10 mouse cellular contexts compared by ENCODE assay signal in genomic region chr6:142530378-142530777, GRCm38 (mm10). TPM values are rescaled to one million over a fixed set of nuclear protein-coding genes. Genes with fewer than 3 reads are reported as not detected.
DNase-seq lines count a peak whose midpoint lies in the region; ATAC-seq and TF ChIP-seq lines count a peak whose summit lies in the region.
"Had no signal": no experiment of that assay in that cellular context is flagged by ENCODE, and none has a peak within 500 bp of the region (broad histone marks: within the 10 kb centered on the region; RNA-seq: fewer than 3 reads in every experiment).

No protein-coding gene starts in this region.

- no peaks in the 10 kb centered on the region for H3K9me3 ChIP-seq in heart, postnatal 0 days (replicated peaks; ENCODE audit: control insufficient read depth, low read length)
- no peaks in the 10 kb centered on the region for H3K9me3 ChIP-seq in forebrain, embryonic 14.5 days (replicated peaks; ENCODE audit: control insufficient read depth, low read length)

- no peak for DNase-seq in heart, postnatal 0 days (ENCODE audit: low spot score)
- DNase-seq in heart, adult 8-10 months (ENCODE audit: low spot score): no peak
- peak; percentile 6 for DNase-seq in c-Kit-positive CD71-positive TER-119-negative erythroid progenitor cells, embryonic 14.5 days (ENCODE audit: low read depth)
- DNase-seq in kidney, postnatal 25 days: peak; percentile 35 to 40
- peak; percentile 28 for DNase-seq in lung, postnatal 36 days
- no peak for DNase-seq in forebrain, embryonic 14.5 days (ENCODE audit: low spot score)
- no peak for DNase-seq in layer of hippocampus, postnatal 14 days (ENCODE audit: low spot score in 2 of 2)
- no peak for DNase-seq in embryo, embryonic 10.5 days (ENCODE audit: low spot score)
- DNase-seq: cerebellum, postnatal 36 days; heart, postnatal 36 days had no signal

- no peak overlapping the region for H3K4me3 ChIP-seq in heart, postnatal 0 days (ENCODE audit: low read depth, low read length)
- no peak overlapping the region for H3K4me3 ChIP-seq in forebrain, embryonic 14.5 days (ENCODE audit: low read depth, low read length)

- H3K9ac ChIP-seq in heart, postnatal 0 days (replicated peaks; ENCODE audit: low read depth, low read length): no peak overlapping the region
- no peak overlapping the region for H3K9ac ChIP-seq in forebrain, embryonic 14.5 days (ENCODE audit: low read length)

- no peak overlapping the region for H3K27ac ChIP-seq in heart, postnatal 0 days (ENCODE audit: low read depth)
- no peak overlapping the region for H3K27ac ChIP-seq in forebrain, embryonic 14.5 days (ENCODE audit: low read depth, low read length)

- no peak for TF ChIP-seq CTCF in heart, postnatal 0 days (IDR thresholded peaks at IDR 0.05; ENCODE audit: low read depth)

- ATAC-seq in heart, postnatal 0 days (ENCODE audit: insufficient read depth, low read depth): 0 out of 2 replicates have a peak, but pooled peaks have one; percentile 33
- no peak for ATAC-seq in forebrain, embryonic 14.5 days

- 55% methylated on average over 5 of the region's 5 CpGs for WGBS in heart, postnatal 0 days
- WGBS in forebrain, embryonic 14.5 days: 86% methylated on average over 5 of the region's 5 CpGs

- H3K36me3 ChIP-seq in heart, postnatal 0 days (replicated peaks; ENCODE audit: control insufficient read depth, insufficient read depth, low read length): no peaks in the 10 kb centered on the region
- no peaks in the 10 kb centered on the region for H3K36me3 ChIP-seq in forebrain, embryonic 14.5 days (ENCODE audit: control insufficient read depth, insufficient read depth, low read length)

- H3K4me1 ChIP-seq in heart, postnatal 0 days (ENCODE audit: control insufficient read depth, insufficient read depth): no peaks in the 10 kb centered on the region
- no peaks in the 10 kb centered on the region for H3K4me1 ChIP-seq in forebrain, embryonic 14.5 days (ENCODE audit: control insufficient read depth, insufficient read depth, low read length)

- TF ChIP-seq EP300 in heart, postnatal 0 days (IDR thresholded peaks at IDR 0.05; ENCODE audit: low read depth): no peak

- H3K27me3 ChIP-seq in heart, postnatal 0 days (ENCODE audit: control insufficient read depth, insufficient read depth, low read length): no peaks in the 10 kb centered on the region
- no peaks in the 10 kb centered on the region for H3K27me3 ChIP-seq in forebrain, embryonic 14.5 days (replicated peaks; ENCODE audit: control insufficient read depth, insufficient read depth, low read length)

- no peak overlapping the region for H3K4me2 ChIP-seq in heart, postnatal 0 days (ENCODE audit: low read depth, low read length)
- H3K4me2 ChIP-seq in forebrain, embryonic 14.5 days (ENCODE audit: low read length): no peak overlapping the region

RNA-seq across cellular contexts. Expression of gene Ldhb, which starts 22.6 kb away (rescaled TPM):
- total RNA-seq in heart, postnatal 0 days (2014; rRNA removed; ENCODE audit: low replicate concordance): 851 and 887 TPM in 2 replicates
- polyA plus RNA-seq in heart, postnatal 0 days (2015; fragmentation: Nextera tagmentation; extraction: Ambion mirVana): 2,292 and 2,354 TPM in 2 replicates
- 1,000 to 10,000 TPM; 3,276 to 3,540 (median 3,455) TPM for total RNA-seq in heart, adult 8-10 months (2022)
- polyA plus RNA-seq in forebrain, embryonic 14.5 days (2014; fragmentation: Nextera tagmentation; extraction: Ambion mirVana): 544 and 576 TPM in 2 replicates
- total RNA-seq in layer of hippocampus, postnatal 14 days (2021): 100 to 1,000 TPM; 450 to 461 TPM

RNA-seq across cellular contexts. Expression of gene Kcnj8, which starts 41.0 kb away (rescaled TPM):
- 14.8 and 40.4 TPM in 2 replicates for total RNA-seq in heart, postnatal 0 days (2014; rRNA removed; ENCODE audit: low replicate concordance)
- polyA plus RNA-seq in heart, postnatal 0 days (2015; fragmentation: Nextera tagmentation; extraction: Ambion mirVana): 19.8 and 21.5 TPM in 2 replicates
- total RNA-seq in heart, adult 8-10 months (2022): 10 to 100 TPM; 16.2 to 25.0 (median 18.3) TPM
- 15.0 TPM in 2 replicates for polyA plus RNA-seq in forebrain, embryonic 14.5 days (2014; fragmentation: Nextera tagmentation; extraction: Ambion mirVana)
- 1 to 10 TPM; 2.8 to 4.1 TPM for total RNA-seq in layer of hippocampus, postnatal 14 days (2021)

RNA-seq across cellular contexts. Expression of gene Gys2, which starts 57.5 kb away (rescaled TPM):
- total RNA-seq in heart, postnatal 0 days (2014; rRNA removed; ENCODE audit: low replicate concordance): 0.76 TPM in 1 of 2 replicates, not detected in the other
- 0.04 TPM in 1 of 2 replicates, not detected in the other for polyA plus RNA-seq in heart, postnatal 0 days (2015; fragmentation: Nextera tagmentation; extraction: Ambion mirVana)
- not detected for total RNA-seq in heart, adult 8-10 months (2022)
- polyA plus RNA-seq in forebrain, embryonic 14.5 days (2014; fragmentation: Nextera tagmentation; extraction: Ambion mirVana): not detected in 2 replicates
- total RNA-seq in layer of hippocampus, postnatal 14 days (2021): under 1 TPM in 1 of 2 experiments, not detected in 1; 0.23 TPM

Comparison
In these comparisons a context has a peak if more than half of its experiments do, and no peak if none do; other contexts are left out.
1. DNase-seq: peak in c-Kit-positive CD71-positive TER-119-negative erythroid progenitor cells, embryonic 14.5 days (single experiment), kidney, postnatal 25 days (2 of 2) and lung, postnatal 36 days (single experiment); none in heart, postnatal 0 days (single experiment), heart, adult 8-10 months (single experiment), forebrain, embryonic 14.5 days (single experiment), layer of hippocampus, postnatal 14 days (0 of 2) and embryo, embryonic 10.5 days (single experiment).